Mouse (Mus musculus): Measurements from ENCODE around the gene Utp14a.
"Not testable (repeated sequence)": the region's sequence is repeated elsewhere in the genome, so short reads cannot be mapped to it uniquely, and the experiment has no call there.

The Utp14a gene

DNA sequence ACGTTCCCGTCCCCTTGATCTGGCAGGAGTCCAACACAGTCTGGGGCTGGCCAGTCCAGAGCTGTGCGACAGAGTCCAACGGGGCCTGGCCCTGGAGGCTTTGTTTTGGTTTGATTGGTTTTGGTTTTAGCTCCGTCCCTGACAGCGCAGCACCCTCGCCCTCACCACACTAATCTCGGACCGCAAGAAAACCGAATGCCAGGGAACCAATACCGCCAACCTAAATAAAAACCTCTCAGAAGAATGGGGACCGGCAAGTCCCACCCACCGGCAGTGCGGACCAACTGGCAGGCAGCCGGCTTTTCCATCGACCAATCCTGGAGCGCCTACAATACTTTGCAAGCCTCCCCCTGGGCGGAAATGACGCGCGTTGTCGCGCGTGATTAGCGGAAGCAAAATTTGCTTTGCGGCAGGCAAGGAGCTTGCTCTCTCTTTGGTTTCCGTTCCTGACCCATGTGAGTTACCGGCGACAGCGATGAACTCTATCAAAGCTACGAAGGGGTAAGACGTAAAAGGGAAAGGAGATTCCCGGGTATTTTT is at the start of gene Utp14a:
Gene Utp14a (plus strand): TSS at position 395 of the 540 bp plus-strand sequence.
- peak; percentile 88 for DNase-seq (ENCODE audit: low read depth, low spot score)

DNA sequence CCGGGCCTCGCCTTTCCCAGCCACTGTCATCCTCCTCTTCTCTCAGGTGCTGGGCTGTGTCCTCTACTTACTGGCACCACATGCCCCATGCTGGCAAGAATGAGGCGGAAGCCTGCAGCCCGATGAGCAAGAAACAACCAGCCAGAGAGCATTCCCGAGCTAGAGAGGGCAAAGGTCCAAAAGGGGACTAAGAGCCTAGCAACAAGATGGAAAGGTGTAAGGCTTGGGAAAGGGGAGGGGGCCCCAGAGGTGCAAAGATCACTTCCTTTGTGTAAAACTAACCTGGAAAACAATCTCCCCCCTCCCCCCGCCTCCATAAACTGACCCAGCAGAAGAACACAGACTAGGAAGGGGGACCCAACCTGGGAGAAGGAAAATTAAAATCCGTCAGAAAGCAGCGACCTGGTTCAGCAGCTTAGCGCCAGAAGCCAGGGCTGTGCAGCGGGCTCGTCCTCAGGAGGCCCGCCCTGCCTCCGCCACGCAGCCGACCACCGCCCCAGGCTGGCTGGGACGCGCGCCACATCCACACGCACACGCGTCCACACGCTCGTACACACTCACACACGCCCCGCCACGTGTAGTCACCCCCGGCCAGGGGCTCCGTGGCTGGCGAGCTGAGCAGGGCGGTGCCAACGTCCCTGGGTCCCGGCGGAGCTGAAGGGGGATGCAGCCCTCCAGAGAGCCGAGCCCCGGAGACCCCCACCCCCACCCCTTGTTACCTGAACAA is 48.7 kb upstream of the Utp14a start:
- no peak for DNase-seq (ENCODE audit: low read depth, low spot score)

DNA sequence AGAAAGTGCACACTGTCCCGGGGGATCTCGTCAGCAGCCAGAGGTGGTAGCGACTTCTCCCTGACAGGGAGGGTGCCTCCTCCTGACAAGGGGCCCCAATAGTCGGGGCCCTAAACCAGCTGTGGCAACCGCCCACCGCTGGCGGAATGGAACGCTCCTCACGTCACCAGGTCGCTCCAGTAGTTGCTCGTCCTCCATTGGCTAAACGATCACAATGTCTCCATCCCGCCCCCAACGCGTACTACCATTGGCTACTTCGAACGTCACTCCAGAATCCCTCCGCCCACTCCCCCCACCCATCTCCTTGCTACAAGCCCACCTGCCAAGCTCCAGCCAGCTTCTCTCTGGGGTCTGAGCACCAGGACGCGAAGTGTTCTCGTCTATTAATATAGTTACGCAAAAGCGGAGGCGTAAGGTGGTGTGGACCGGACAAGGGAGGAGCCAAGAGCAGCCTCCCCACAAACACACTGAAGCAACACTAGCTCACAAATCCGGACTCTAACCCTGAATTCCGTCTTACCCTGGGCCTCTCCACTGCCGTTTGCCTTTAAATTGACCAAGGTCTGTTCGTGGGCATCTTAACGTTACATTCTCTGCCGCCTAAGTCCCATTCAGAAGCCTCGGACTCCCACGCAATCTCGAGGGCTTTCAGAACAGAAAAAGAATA is 48.0 kb upstream of the Utp14a start, which contains the start of gene Zdhhc9:
Gene Zdhhc9 (minus strand): TSS at position 360 of the 667 bp plus-strand sequence.
- DNase-seq (ENCODE audit: low read depth, low spot score) = peak; percentile 83

DNA sequence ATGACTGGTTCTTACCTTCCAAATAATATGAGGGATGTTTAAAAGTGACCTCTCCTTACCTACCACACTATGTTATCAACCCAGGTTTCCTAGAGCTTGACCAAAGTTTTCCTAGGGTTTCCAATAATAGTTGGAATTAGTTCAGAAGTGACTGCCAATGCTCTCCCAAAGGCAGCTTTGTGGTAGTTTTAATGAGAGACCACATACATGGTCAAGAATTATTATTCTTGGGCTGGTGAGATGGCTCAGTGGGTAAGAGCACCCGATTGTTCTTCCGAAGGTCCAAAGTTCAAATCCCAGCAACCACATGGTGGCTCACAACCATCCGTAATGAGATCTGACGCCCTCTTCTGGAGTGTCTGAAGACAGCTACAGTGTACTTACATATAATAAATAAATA is 46.9 kb upstream of the Utp14a start:
- DNase-seq (ENCODE audit: low read depth, low spot score) = not testable (repeated sequence)

DNA sequence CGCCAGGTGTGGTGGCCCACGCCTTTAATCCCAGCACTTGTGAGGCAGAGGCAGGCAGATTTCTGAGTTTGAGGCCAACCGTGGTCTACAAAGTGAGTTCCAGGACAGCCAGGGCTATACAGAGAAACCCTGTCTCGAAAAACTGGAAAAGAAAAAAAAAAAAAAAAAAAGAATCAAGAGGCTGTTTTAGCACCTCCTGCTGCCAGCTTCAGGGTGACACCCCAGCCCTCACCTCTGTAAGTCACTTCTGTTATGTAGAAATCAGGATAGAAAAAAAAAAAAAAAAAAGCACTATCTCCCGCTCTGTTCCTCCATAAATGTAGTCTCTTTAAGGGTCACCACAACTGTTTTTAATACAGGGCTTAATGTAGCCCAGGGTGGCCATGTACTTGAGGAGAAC is 37.2 kb upstream of the Utp14a start:
- no peak for DNase-seq (ENCODE audit: low read depth, low spot score)

DNA sequence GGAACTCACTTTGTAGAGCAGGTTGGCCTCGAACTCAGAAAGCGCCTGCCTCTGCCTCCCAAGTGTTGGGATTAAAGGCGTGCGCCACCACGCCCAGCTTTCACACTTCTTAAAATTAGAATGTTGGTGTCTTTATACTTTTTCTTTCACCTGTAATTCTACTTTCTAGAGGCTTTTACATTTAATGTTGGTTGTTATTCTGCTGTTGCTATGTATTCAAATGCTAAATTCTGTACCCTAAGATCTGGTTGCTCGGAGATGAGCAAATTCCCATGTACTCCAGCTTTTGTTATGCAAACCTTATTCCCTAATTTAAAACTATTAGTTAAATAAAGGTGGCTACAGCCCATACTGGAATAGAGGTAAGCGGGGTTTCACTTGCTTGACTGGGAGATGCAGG is 34.0 kb upstream of the Utp14a start:
- no peak for DNase-seq (ENCODE audit: low read depth, low spot score)

DNA sequence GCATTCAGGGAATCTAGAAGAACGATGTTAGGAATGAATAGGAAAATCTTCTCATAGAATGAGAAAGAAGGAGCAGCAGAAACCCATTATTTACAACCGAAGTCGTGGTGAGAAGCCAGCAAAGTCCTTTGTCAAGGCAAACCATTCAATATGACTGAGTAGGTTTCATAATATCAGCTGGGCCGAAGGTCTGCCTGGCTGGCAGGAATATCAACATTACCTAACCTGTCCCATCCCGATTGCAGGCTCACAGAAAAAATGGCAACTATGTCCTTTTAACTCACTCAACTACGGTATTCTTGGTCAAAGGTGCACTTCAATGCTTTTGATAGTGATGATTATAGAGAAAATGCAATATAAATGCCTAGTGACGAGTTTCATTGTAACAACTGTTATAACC is 30.4 kb upstream of the Utp14a start:
- no peak for DNase-seq (ENCODE audit: low read depth, low spot score)

DNA sequence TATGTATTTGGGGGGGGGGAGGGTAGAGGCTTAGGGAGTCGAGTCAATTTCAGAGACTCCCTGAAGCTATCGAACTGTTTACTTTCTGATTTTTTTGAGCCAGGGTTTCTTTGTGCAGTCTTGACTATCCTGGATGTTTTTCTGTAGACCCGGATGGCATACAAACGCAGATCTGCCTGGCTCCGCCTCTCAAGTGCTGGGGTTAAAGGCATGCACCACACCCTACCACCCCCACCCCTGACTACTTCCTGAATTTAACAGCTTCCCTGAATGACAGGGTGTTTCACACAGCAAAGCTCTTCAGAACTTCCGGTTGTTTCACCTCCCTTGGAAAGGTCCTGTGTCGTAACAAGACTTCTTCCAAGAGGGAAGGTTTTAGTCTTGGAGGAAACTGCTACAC is 22.2 kb upstream of the Utp14a start:
- DNase-seq (ENCODE audit: low read depth, low spot score) = no peak

DNA sequence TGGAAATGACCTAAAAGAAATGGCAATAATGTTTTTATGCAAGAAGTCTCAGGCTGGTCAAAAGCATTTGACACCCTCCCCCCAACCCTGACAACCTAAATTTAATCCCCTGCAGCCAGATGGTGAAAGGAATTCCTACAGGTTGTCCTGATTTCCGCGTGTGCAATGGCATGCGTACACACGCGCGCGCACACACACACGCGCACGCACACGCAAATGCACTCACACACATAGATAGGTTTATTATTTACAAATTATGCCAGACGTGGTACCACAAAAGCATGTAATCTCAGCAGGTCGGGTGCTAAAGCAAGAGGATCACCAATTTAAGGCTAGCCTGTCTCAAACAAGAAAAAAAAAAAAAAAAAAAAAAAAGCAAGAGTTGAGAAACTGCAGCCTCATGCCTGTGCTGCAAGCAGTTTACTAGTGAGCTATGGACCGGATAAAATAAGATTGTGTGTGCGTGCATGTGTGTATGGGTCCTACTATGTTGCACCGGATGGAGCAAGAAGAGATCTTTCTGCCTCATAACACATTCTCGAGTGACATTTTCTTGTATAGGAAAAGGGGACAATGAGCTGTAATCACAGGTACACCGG is 733 bp upstream of the Utp14a start:
- no peak for DNase-seq (ENCODE audit: low read depth, low spot score)

DNA sequence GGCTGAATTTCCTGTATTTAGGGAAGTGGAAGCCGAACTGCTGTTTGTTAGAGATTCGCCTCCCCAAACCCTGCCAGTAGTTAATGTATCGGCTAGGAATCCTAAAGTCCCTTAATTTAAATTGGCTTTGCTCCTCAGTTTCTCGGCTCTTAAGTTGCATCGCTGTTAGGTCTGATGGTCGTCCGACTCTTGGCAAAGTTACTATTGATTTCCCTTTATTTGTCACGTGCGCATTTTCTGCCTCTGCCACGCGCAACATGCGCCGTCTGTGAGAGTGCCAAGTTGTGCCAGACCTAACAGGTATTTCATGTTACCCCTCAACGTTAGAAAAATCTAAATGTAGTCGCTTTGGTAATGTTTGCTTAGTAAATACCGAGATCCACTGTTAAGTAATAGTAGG is 349 bp downstream of the Utp14a start:
- DNase-seq (ENCODE audit: low read depth, low spot score) = no peak

DNA sequence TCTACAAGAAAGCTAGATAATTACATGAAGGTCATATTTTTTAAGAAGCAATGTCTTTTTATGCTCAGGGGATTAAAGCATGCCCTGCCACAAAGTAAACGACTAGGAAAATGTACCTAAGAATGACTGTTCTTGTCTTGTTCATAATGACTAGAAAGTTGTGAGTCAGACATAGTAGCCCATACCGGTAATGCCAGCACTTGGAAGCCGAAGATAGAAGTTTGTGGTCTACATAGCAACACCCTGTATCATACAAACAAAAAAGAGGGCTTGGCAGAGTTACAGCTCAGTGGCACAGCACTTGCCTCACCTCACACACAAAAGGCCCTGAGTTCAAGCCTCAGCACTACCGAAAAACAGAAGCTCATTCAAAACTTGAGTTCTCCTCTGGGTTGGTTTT is 15.0 kb downstream of the Utp14a start:
- DNase-seq (ENCODE audit: low read depth, low spot score) = no peak

DNA sequence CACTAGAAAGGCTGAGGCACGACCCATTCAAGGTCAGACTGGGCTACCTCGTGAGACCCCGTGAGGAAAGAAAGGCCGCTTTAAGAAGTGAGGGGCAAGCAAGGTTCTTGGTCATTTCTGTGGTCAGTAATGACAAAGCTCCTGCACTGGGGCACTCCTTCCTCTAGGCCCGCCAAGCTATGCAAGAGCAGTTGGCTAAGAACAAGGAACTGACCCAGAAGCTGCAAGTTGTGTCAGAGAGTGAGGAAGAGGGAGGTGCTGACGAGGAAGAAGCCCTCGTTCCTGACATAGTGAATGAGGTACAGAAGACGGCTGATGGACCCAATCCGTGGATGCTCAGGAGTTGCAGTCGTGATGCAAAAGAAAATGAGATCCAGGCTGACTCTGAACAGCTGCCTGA is 18.0 kb downstream of the Utp14a start:
- no peak for DNase-seq (ENCODE audit: low read depth, low spot score)

DNA sequence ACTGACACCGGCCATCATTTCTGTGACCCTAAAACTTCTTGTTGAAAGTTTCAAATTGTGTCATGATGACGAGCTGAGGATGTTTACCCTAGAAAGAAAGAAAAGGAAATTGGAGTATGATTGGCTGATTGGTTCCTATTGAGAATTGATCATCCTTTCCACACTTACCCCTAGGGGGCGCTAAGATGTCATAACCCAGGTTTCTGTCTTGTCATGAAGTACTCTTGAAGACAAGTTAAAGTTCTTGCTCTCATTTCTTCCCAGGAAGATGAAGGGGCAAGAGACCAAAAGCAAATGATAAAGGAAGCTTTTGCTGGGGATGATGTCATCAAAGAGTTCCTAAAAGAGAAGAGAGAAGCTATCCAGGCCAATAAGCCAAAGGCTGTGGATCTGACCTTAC is 21.4 kb downstream of the Utp14a start:
- no peak for DNase-seq (ENCODE audit: low read depth, low spot score)

DNA sequence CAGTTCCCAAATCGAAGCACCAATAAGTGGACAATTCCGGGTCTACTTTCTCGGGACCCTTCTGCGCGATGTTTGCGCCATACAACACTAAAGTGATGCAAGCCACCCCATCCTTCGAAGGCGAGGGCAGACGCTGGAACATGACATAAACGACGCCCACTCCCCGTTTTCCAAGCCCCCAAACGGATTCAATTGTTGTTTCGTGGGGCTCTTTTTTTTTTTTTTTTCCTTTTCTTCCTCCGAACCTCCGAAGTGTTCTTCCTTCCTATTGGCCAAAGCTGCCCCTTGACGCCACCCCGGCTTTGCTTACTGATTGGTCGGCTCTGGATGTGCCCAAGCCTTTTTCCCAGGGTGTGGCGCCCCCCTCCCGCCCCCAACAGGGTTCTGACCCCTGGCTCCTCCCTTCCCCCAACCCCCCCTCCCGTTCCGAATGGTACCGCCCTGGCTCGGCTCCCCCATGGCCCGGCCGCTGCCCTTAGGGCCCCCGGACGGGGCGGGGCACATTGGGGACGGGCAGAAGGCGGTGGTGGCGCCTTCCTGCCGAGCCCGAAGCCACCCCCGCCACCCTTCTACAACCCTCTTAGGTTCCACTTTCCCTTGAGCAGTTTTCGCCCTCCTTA is 27.8 kb downstream of the Utp14a start:
- peak; percentile 79 for DNase-seq (ENCODE audit: low read depth, low spot score)

DNA sequence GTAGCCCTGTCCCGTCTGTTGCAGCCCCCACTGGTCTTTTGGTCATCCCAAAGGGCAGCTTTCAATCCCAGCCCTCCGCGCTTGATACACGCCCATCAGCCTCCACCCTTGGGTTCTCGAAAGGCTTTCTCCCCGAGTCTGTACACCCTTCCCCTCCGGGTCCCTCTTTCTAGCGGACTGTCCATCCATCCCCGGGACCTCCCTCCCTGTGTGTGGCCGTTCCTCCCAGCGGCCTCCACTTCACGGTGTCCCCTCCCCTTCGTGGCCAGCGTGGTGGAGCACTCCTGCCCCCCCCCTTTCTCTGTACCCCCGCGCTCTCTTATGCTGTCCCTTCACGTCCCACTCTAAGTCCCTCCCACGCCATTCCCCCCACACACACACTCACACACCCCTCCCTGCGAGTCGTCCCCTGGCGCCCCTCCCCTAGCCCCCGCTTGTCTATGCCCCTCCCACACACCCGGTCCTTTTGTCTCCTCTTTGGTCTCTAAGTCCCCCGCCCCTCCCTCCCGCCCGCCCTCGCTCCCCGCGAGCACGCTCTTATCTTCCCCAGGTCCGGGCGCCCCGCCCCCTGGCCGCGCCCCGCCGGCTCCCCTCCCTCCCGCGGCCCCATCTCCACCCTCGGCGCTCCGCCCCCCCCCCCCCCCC is 28.5 kb downstream of the Utp14a start:
- DNase-seq (ENCODE audit: low read depth, low spot score) = peak; percentile 82

DNA sequence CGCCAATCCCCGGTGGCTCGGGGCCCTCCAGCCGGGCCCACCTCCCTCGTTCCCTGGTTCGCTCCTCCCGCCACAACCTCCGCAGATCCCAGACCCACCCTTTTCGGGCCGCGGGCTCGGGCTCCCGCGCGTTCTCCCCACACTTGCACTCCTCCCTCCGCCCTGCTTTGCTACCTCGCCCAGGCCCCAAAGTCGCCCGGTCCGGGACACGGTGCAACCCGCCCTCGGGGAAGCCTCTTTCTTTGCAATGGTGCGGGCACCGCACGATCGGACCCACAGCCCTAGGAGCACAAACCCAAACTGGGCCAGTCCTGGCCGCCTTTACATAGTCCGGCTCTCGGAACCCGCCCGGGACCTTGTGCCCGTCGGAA is 29.0 kb downstream of the Utp14a start:
- DNase-seq (ENCODE audit: low read depth, low spot score) = no peak

DNA sequence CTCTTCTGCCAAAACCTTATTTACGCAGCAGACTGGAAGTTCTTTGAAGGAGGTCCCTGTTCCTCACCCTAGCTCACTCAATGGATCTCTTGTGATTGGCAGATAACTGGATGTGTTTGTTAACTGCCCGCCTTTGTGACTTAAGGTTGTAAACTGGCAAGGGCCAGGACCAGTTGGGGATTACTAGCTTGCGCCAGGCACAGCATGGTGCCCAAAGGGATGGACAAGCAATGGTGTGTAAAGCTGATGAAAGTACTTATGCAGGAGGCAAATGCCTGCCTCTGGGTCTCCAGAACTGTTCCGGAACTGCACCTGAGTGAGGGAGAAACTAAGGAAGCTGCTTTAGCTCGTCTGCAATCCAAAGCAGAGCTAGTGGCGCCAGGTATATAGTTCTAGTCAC is 29.8 kb downstream of the Utp14a start:
- DNase-seq (ENCODE audit: low read depth, low spot score) = no peak

DNA sequence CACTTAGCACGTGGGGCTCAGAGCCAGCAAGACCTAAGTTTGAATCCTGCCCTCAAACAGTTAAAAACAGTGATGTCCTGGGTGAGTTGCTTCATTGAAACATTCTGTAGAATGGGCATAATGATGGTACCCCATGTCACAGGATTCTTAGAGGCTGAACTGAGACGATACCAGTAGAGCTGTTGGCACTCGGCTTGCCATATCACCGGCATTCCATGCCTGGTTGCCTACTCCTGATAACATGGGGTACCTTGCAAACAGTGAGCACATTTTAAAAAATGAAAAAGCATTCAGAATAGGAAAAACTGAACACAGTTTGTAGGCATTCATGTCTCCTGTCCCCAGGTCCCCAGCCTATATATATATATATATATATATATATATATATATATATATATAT is 31.3 kb downstream of the Utp14a start:
- no peak for DNase-seq (ENCODE audit: low read depth, low spot score)

DNA sequence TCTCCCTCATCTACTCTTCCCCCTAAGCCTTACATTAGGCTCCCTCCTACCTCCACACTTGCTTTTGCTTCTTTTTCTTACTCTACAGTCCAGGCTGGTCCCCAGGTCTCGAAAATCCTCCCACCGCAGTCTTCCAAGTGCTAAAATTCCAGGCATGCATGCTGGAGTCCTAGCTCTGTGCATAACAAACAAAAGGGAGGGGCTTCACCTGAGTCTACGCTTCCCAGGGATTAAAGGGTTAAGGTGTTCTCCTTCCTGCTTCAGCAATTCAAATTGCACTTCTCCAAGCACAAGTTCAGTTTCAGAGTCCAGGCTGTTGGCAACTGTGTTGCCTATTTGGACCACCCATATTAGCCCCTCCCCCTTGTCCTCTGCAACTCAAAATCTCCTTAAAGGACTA is 34.8 kb downstream of the Utp14a start:
- no peak for DNase-seq (ENCODE audit: low read depth, low spot score)

DNA sequence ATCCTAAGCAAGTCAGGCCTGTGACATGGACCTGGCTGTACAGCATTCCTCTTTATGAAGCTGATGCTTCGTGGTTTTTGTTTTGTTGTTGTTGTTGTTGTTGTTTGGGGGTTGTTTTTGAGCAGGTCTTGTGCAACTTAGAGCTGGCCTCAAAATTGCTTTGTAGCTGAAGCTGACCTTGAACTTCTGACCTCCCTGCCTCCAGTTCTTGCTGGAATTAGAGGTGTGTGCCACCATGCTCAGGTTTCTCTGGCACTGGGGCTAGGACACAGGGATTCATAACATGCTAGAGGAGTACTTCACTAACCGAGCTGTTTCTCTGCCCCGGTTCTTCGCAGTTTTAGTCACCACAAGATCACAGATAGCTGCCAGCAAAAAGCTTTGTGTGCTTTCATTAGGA is 48.7 kb downstream of the Utp14a start:
- DNase-seq (ENCODE audit: low read depth, low spot score) = no peak

DNA sequence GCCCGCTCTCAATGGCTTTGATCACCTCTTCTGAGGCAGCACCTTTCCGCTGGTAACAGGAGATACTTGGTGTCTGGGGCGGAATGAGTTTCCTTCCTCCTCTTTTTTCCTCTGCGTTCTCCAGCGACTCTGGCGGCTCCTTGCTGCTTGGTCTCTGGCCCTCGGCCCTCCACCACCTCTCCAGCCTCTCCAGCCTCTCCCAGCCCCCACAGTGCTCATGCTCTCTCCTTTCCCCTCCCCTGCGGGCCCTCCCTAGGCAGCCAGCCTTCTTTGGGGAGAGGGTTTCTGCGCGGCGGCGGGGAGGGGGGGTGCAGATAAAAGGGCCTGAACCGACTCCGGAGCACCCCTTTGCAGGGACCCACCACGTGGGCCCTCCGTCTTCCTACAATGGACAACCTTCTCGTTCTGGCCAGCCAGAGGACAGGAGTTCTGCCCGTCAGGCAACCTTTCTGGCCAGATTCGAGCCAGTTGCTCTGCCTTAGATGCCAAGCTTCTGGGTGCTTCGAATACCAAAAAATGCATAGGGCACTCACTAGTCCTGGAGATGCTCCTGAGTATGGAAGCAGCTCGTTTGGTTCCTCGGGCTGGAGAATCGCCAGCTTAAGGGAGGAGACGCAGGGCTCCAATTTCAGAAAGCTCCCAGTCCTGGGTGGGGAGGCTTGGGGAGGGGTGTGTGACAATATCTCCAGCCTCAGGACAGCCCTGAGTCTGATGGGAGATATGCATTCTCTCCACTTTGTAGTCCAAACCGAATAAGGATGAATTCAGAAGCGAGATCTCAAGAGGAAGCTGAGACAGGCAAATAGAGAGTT is 54.2 kb downstream of the Utp14a start:
- DNase-seq (ENCODE audit: low read depth, low spot score) = no peak
